Mouse (Mus musculus) lung, postnatal 14 days (tissue): ENCODE results near the gene Gm21304.
"Not testable (repeated sequence)": the region's sequence is repeated elsewhere in the genome, so short reads cannot be mapped to it uniquely, and the experiment has no call there.

Experiments
- DNase-seq: peaks from one replicate; pipeline ENCODE4 v3.0.0; 2021

Gm21304 gene

GRCm38 (mm10) chr10:104168215-104168614 lies at the start of gene Gm21304:
Gene Gm21304, plus strand, starts transcription at chr10:104168515.
- DNase-seq: not testable (repeated sequence)

GRCm38 (mm10) chr10:104142687-104143086 lies 25.6 kb upstream of the Gm21304 start, which contains the start of gene Gm21293:
Gene Gm21293, plus strand, starts transcription at chr10:104142987.
- DNase-seq: not testable (repeated sequence)

GRCm38 (mm10) chr10:104151197-104151596 lies 17.1 kb upstream of the Gm21304 start, which contains the start of gene Gm6763:
Gene Gm6763, plus strand, starts transcription at chr10:104151497.
- not testable (repeated sequence) for DNase-seq

GRCm38 (mm10) chr10:104159706-104160105 lies 8.6 kb upstream of the Gm21304 start, which contains the start of gene Gm8764:
Gene Gm8764, plus strand, starts transcription at chr10:104160006.
- DNase-seq: not testable (repeated sequence)

- not testable (repeated sequence) for DNase-seq
Observed at GRCm38 (mm10) chr10:104176724-104177123, 8.4 kb downstream of the Gm21304 start, which contains the start of gene Gm21312. Gene Gm21312, plus strand, starts transcription at chr10:104177024.

- not testable (repeated sequence) for DNase-seq
Observed at GRCm38 (mm10) chr10:104185233-104185632, 16.9 kb downstream of the Gm21304 start, which contains the start of gene Gm20765. Gene Gm20765, plus strand, starts transcription at chr10:104185533.

- not testable (repeated sequence) for DNase-seq
Observed at GRCm38 (mm10) chr10:104193742-104194141, 25.4 kb downstream of the Gm21304 start, which contains the start of gene Gm4340. Gene Gm4340, plus strand, starts transcription at chr10:104194042.

GRCm38 (mm10) chr10:104209655-104210054 lies 41.3 kb downstream of the Gm21304 start:
- no peak for DNase-seq

- no peak for DNase-seq
Observed at GRCm38 (mm10) chr10:104210268-104210990, 42.1 kb downstream of the Gm21304 start.

GRCm38 (mm10) chr10:104214527-104214926 lies 46.2 kb downstream of the Gm21304 start:
- DNase-seq: no peak
